Mouse (Mus musculus) common myeloid progenitor, adult 5-6 weeks (primary cell): ENCODE data around the gene S100a10. TPM values are rescaled to one million over a fixed set of nuclear protein-coding genes. Genes with fewer than 3 reads are reported as not detected.
A peak's percentile ranks its signal among the peaks of the same experiment; 100 is the strongest.
"Not testable (repeated sequence)": the region's sequence is repeated elsewhere in the genome, so short reads cannot be mapped to it uniquely, and the experiment has no call there.

Source experiments
- ATAC-seq: replicated peaks from 2 replicates; pipeline ENCODE4 v1.8.0; 2016; ENCODE audit warnings: low read depth, mild to moderate bottlenecking, moderate TSS enrichment, inconsistent platforms; ENCODE audit not compliant: poor library complexity, severe bottlenecking
- total RNA-seq: library from RNA; stranded (forward); fragments of 200-1000, 187-1606 nt; gene quantifications from 2 replicates; pipeline ENCODE4 v1.2.3, GENCODE M21; 2017

Gene S100a10
- total RNA-seq, 1 experiment from 2014 or later: 282 TPM

DNA sequence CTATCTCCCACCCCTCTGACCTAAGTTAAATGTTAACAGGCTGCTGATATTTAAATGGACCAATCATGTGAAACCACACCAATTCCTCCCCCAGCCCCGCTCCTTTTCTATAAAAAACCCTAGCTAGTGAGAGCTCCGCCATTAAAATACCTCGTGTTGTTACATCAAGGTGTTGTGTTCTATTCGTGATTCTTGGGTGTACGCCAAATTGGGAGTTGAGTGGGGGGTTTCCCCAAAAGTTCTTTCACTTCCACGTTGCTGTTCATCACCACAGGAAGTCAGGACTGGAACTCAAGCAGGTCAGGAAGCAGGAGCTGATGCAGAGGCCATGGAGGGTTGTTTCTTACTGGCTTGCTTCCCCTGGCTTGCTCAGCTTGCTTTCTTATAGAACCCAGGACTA, 10.7 kb upstream of the S100a10 start:
- not testable (repeated sequence) for ATAC-seq

- ATAC-seq: peak; percentile 65
These were observed 7.7 kb upstream of the S100a10 start for GRCm38 (mm10) chr3:93547099-93547648.

DNA sequence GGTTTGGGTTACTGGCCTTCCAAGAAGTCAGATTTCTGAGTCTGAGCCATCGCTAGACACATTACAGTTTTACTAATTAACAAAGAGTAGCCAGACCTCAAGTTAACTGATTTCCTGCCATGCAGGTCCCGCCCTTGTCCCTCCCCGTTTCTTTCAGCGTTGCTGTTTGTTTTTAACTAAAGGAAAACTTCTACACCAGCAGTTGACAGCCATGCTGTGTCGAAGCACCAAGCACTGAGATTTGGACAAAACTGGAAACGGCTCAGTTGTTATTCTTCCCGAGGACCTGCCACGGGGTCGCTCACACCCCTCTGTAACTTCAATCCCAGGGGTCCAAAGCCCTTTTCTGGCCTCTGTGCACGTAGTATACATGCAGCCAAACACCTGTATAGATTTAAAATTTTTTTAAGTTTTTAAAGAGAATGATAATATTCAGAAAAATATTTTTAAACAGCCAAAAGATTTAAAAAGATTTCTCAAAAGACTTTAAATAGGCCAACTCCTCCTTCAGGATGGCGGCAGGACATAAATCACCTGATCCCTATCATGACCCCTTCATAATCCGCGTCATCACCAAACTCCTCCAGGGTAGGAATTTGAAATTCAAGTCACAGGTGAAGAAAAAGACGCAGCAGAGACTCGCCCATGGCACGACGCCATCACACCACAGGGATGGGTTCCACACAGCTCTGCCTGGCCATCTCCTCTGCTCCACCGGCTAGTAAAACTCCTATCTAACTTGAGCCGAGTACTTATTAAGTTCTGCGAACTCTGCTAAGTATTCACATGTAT, 6.9 kb upstream of the S100a10 start:
- ATAC-seq: no peak

GRCm38 (mm10) chr3:93548541-93549266, 6.2 kb upstream of the S100a10 start:
- ATAC-seq: 0 out of 2 replicates have a peak, but pooled peaks have one; percentile 5

DNA sequence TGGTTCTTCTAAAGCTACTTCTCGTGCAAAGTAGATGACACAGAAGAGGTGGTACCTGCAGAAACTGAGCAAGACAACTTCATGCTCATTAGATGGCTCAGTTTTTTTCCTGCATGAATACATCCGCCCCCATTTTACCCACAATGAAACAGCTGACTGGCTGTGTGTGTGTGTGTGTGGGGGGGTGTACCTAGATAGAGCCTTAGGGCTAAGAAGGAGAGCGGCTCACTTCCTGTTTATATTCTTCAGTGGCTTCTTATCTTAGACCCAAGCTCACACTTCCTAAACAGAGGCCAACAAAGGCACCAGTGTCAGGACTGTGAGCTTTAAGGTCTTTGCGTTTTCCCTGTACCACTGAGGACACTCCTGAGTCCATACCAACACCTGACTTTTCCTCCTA, 4.9 kb upstream of the S100a10 start:
- ATAC-seq: peak; percentile 62

DNA sequence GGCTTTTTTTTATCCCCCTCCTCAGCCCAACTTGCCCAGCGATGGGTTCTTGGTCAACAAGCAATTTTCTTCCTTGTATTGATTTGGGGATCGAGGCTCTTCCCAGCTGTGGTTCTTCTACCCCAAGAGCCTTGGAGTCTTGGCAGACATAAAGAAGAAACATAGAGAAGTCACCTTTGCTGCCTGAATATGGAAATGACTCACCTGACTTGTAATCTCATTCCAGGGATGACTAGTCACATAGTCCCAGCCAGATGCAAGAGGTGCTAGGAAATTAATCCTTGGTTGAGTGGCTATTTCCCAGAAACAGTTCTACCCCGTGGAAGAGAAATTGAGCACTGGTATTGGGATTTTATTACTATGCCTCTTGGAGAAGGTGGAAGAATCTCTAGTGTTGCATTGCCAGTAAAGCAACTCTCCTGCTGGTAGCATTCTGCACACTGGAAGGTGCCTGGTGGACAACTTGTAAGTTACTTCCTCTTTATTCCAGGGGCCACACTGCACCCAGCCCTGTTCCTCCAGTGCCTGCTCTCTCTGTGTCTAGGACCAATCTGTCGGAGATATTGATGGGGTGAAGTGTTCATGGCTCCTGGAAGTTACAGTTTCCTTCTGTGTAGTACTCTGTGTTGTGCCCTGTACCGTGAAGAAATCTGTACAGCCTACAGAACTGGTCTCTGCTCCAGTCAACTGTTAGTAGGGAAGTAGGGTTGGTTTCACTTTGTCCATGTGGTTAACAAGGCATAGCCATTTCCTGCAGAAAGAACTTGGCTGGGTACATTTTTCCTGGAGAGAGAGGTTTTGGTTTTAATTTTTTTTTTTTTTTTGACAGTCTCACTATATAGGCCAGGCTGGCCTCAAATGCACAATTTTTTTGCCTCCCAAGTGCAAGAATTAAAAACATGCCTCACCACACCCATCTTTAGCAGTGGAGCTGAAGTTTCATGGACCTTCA, 2.7 kb upstream of the S100a10 start:
- peak; percentile 46 for ATAC-seq

GRCm38 (mm10) chr3:93553311-93553710, 1.6 kb upstream of the S100a10 start:
- no peak for ATAC-seq

GRCm38 (mm10) chr3:93553765-93554378, 1.0 kb upstream of the S100a10 start:
- ATAC-seq: no peak

GRCm38 (mm10) chr3:93554379-93554980, 400 bp upstream of the S100a10 start:
- ATAC-seq: no peak

DNA sequence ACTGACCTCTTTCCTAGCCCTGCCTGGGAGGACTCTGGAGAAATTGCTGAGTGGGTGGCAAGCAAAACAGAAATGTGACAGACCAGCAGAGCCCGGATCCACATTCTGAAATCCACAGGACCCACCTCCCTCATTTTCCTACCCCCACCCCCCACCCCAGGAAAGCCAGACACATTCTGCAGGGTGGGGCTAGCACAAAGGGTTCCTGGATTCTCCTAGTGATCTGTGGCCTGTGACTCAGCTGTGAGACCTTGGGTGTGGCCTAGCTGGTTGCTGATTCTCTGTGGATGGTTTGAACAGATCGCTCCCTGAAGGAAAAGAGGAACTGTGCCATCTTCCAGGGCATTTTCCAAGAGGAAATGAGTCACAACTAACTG, 986 bp downstream of the S100a10 start:
- ATAC-seq: peak; percentile 44

- ATAC-seq: no peak
These were observed 1.7 kb downstream of the S100a10 start for GRCm38 (mm10) chr3:93556599-93556998.

GRCm38 (mm10) chr3:93557471-93557870, 2.6 kb downstream of the S100a10 start:
- ATAC-seq: no peak

DNA sequence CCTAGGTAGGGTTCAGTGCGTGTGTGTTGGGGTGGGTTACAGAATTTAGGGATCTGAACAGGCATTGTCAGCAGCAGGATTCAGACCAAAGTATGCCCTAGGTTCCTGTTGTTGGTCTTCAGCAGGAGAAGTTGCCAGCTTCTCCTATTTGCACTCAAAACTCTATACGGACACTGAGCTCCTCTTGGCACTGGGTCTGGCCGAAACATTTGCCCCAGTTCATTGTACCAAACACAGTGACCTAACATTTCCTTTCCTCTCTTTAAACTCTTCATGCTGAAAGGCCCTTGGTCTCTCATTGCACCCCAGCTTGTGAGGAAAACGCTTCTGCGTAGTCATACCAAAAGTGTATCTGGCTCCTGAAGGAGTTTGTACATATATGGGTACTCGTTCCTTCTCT, 5.1 kb downstream of the S100a10 start:
- no peak for ATAC-seq

GRCm38 (mm10) chr3:93562372-93562771, 7.5 kb downstream of the S100a10 start:
- peak; percentile 72 for ATAC-seq

DNA sequence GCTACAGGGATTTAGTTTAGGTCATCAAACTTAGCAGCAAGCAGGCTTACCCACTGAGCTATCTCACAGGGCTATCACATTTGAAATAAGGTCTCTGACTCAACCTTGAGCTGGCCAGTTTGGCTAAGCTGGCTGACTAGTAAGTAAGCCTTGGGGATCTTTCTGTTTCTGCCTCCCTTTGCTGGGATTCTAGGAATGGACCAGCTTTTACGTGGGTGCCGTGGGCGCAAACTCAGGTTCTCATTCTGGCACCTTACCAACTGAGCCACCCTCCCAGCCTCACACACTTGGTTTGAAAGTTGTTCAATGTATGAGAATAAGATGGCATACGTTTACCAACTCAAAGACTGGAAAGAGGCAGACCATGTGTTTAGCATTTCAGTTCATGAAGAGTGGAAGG, 8.3 kb downstream of the S100a10 start:
- no peak for ATAC-seq

DNA sequence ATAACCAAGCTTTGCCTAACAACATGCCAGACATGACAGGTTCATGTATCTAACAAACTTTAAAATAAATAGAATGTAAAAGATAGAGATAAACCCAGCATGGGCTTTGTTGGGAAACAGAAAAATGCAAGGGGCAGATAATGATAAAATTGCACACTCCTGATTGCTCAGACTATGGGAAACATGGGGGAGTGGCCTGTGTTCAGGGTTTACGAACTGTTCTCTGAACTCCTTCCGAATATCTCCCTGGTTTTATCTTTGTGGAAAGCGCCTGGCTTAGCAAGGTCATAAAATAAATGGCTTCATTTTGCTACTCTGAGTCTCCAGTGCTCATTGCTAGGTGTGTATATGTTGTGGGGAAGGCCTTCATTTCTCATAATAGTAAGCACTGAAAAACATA, 12.0 kb downstream of the S100a10 start:
- no peak for ATAC-seq

GRCm38 (mm10) chr3:93567721-93568120, 12.8 kb downstream of the S100a10 start:
- no peak for ATAC-seq

- no peak for ATAC-seq
These were observed 13.7 kb downstream of the S100a10 start for GRCm38 (mm10) chr3:93568428-93569040.

- no peak for ATAC-seq
These were observed 14.2 kb downstream of the S100a10 start for GRCm38 (mm10) chr3:93569046-93569445.
